8 mouse cellular contexts compared by ENCODE assay signal in the genomic region with DNA sequence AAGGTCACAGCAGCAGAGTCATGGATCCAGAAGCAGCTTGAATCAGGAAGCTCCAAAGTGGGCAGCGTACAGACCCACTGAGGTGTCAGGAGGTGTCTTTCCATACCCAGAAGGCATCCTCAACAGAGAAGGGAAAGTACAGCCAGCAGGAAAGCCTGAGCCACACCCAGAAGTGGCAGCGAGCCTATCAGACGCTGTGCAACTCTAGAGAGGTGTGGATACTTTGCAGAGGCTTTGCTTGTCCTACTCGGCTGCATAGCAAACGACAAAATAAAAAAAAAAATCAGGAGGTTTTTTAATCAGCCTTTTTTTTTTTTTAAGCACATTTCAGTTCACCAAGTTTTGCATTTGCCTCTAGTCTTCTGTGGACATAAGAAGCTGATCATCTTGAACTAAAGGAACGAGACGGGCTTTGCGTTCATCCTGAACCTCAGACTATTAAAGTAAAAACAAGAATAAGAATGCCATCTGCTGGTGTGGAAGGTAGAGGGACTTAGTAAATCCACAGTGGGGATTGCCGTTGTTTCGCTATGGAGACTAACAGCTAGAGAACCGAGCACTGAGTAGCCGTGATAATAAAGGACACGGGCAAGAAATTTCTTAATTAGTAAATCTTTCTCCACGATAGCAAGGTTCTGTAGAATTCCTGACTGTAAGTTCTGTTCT.
DNase-seq lines count a peak whose midpoint lies in the region; ATAC-seq and TF ChIP-seq lines count a peak whose summit lies in the region.

No protein-coding gene starts in this region.

- TF ChIP-seq CTCF in midbrain, postnatal 0 days (IDR thresholded peaks at IDR 0.05) = peak; percentile 71

- H3K9ac ChIP-seq in embryonic facial prominence, embryonic 13.5 days = no peak overlapping the region
- H3K9ac ChIP-seq in midbrain, postnatal 0 days (replicated peaks; ENCODE audit: low read length, poor library complexity, severe bottlenecking) = no peak overlapping the region

- H3K27ac ChIP-seq in embryonic facial prominence, embryonic 13.5 days = no peak overlapping the region
- no peak overlapping the region for H3K27ac ChIP-seq in midbrain, postnatal 0 days (ENCODE audit: low read depth, low read length)

- H3K27me3 ChIP-seq in embryonic facial prominence, embryonic 13.5 days = no peaks in the 10 kb centered on the region
- H3K27me3 ChIP-seq in midbrain, postnatal 0 days (ENCODE audit: insufficient read depth, low read length) = no peaks in the 10 kb centered on the region

- H3K9me3 ChIP-seq in embryonic facial prominence, embryonic 13.5 days = no peaks in the 10 kb centered on the region
- no peaks in the 10 kb centered on the region for H3K9me3 ChIP-seq in midbrain, postnatal 0 days (ENCODE audit: low read length)

- WGBS in embryonic facial prominence, embryonic 13.5 days = 33% methylated on average over 14 of the region's 14 CpGs
- WGBS in midbrain, postnatal 0 days = 35% methylated on average over 14 of the region's 14 CpGs

- peaks cover 3% of the 10 kb centered on the region; the same call in 1 of the 2 replicates for H3K4me1 ChIP-seq in embryonic facial prominence, embryonic 13.5 days
- no peaks in the 10 kb centered on the region for H3K4me1 ChIP-seq in midbrain, postnatal 0 days (ENCODE audit: insufficient read depth, low read length)

- intact Hi-C loops in left cerebral cortex, postnatal 25 days (cut with DNase I) = loop anchor here (5.0 to 10.0 kb wide), 2 partner anchors 998 to 1310 kb away; no protein-coding TSS in a partner anchor
- intact Hi-C loops in left cerebral cortex, postnatal 4 days (cut with DNase I) = no loop called here

- peak; percentile 22 for DNase-seq in cerebellum, adult 9-10 months
- DNase-seq in cerebellum, postnatal 4 days (ENCODE audit: low spot score in 2 of 2) = no peak
- peak; percentile 7 to 51 for DNase-seq in left cerebral cortex, postnatal 25 days (ENCODE audit: low spot score in 2 of 2)
- no peak for DNase-seq in left cerebral cortex, postnatal 4 days
- peak; percentile 76 for DNase-seq in midbrain, postnatal 0 days (ENCODE audit: low spot score)
- no peak for DNase-seq in thymus, postnatal 14 days
- DNase-seq in gastrocnemius, postnatal 4 days (ENCODE audit: low spot score in 2 of 2) = no peak

- H3K4me3 ChIP-seq in embryonic facial prominence, embryonic 13.5 days = peak overlapping the region; percentile 9
- no peak overlapping the region for H3K4me3 ChIP-seq in midbrain, postnatal 0 days (ENCODE audit: low read depth, low read length)

- ATAC-seq in embryonic facial prominence, embryonic 13.5 days (ENCODE audit: insufficient number of reproducible peaks, insufficient read depth, low FRiP score, low TSS enrichment, low read depth) = no peak
- no peak for ATAC-seq in midbrain, postnatal 0 days (ENCODE audit: low FRiP score)

- H3K36me3 ChIP-seq in embryonic facial prominence, embryonic 13.5 days = no peaks in the 10 kb centered on the region
- no peaks in the 10 kb centered on the region for H3K36me3 ChIP-seq in midbrain, postnatal 0 days (ENCODE audit: insufficient read depth, low read length)

- H3K4me2 ChIP-seq in embryonic facial prominence, embryonic 13.5 days = peak overlapping the region; percentile 45
- H3K4me2 ChIP-seq in midbrain, postnatal 0 days (ENCODE audit: low read depth, low read length, poor library complexity, severe bottlenecking) = peak overlapping the region; percentile 6; the same call in 1 of the 2 replicates

Comparison
In these comparisons a context has a peak if more than half of its experiments do, and no peak if none do; other contexts are left out.
1. DNase-seq: peak in cerebellum, adult 9-10 months (single experiment), left cerebral cortex, postnatal 25 days (2 of 2) and midbrain, postnatal 0 days (single experiment); none in cerebellum, postnatal 4 days (0 of 2), left cerebral cortex, postnatal 4 days (single experiment), thymus, postnatal 14 days (single experiment) and gastrocnemius, postnatal 4 days (0 of 2).